Comparison of ENCODE assay signal across 8 mouse cellular contexts in the genomic region with DNA sequence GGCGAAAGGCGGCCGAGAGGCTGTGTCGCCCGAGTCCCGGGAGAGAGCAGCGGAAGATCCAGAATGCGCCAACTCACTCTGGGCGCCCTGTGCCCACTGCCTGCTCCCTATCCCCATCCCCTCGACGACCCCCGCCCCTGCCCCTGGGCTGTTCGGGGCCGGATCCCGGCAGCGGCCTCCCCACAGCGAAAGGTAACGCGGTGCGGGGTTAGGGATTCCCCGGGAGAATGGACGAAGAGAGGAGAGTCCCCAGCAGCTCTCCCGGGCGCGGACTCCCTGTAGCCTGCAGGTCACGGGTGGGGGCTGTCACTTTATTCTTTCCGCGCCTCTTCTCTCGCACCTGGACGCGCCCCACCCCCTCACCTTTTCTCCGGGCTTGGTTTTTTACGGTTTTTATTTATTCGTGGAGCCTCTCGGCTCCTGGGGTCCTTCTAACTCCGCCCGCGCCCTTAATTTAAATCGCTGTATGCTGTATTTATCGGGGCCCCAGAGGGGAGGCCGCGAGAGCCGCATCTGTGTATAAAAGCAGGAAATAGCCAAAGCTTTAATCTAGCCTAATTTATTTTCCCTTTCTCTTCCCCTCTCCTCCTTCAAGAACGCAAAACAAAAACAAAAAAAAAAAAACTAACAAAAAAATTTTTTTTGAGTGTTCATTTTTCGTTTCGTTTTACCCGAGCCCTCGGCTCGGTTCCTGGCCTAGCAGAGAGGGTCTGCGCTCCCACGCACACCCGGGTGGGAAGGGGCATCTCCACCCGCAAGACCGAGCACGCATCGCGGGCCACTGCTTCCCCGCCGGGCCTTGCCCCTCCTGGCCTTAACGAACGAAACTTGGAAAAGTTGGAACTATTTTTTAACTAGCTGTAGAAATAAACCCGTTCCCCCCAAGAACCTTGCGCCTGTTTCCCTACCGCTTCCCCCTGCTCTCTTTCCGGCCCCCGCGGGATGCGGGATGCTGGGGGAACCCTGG. TPM values are rescaled to one million over a fixed set of nuclear protein-coding genes. Genes with fewer than 3 reads are reported as not detected.
A peak's percentile ranks its signal among the peaks of the same experiment; 100 is the strongest.
DNase-seq lines count a peak whose midpoint lies in the region; ATAC-seq and TF ChIP-seq lines count a peak whose summit lies in the region.

No protein-coding gene starts in this region.

- H3K9me3 ChIP-seq in lung, postnatal 0 days (ENCODE audit: low read length) = no peaks in the 10 kb centered on the region
- H3K9me3 ChIP-seq in forebrain, embryonic 15.5 days = no peaks in the 10 kb centered on the region
- no peaks in the 10 kb centered on the region for H3K9me3 ChIP-seq in limb, embryonic 13.5 days
- H3K9me3 ChIP-seq in stomach, postnatal 0 days (ENCODE audit: control insufficient read depth, low read length) = no peaks in the 10 kb centered on the region

- no peak for ATAC-seq in lung, postnatal 0 days
- ATAC-seq in forebrain, embryonic 15.5 days (replicated peaks) = no peak
- no peak for ATAC-seq in limb, embryonic 13.5 days (ENCODE audit: low FRiP score, low read depth)
- ATAC-seq in stomach, postnatal 0 days (ENCODE audit: low FRiP score, low TSS enrichment) = no peak

- H3K36me3 ChIP-seq in lung, postnatal 0 days (ENCODE audit: insufficient read depth, low read length) = no peaks in the 10 kb centered on the region
- H3K36me3 ChIP-seq in forebrain, embryonic 15.5 days = no peaks in the 10 kb centered on the region
- no peaks in the 10 kb centered on the region for H3K36me3 ChIP-seq in limb, embryonic 13.5 days
- H3K36me3 ChIP-seq in stomach, postnatal 0 days (ENCODE audit: control insufficient read depth, insufficient read depth, low read length) = no peaks in the 10 kb centered on the region

- TF ChIP-seq CTCF in lung, postnatal 0 days (IDR thresholded peaks at IDR 0.05) = no peak
- no peak for TF ChIP-seq CTCF in stomach, postnatal 0 days (IDR thresholded peaks at IDR 0.05; ENCODE audit: low read depth)

- DNase-seq in lung, postnatal 0 days (ENCODE audit: low spot score) = no peak
- no peak for DNase-seq in lung, postnatal 25 days (ENCODE audit: low spot score)
- no peak for DNase-seq in stomach, postnatal 0 days (ENCODE audit: low spot score)
- DNase-seq in adrenal gland, postnatal 4 days (ENCODE audit: low spot score in 2 of 2) = no peak
- DNase-seq in thymus, postnatal 10 days (ENCODE audit: low spot score in 2 of 2) = no peak
- DNase-seq in urinary bladder, postnatal 10 days (ENCODE audit: low spot score) = no peak

- H3K9ac ChIP-seq in lung, postnatal 0 days (replicated peaks; ENCODE audit: low read depth) = no peak overlapping the region
- peak overlapping the region; percentile 60 for H3K9ac ChIP-seq in forebrain, embryonic 15.5 days (replicated peaks)
- H3K9ac ChIP-seq in limb, embryonic 13.5 days = peak overlapping the region; percentile 19; the same call in 1 of the 2 replicates
- no peak overlapping the region for H3K9ac ChIP-seq in stomach, postnatal 0 days (ENCODE audit: low read length)

- 3% methylated on average over 66 of the region's 68 CpGs for WGBS in lung, postnatal 0 days
- under 1% methylated on average over 68 of the region's 68 CpGs for WGBS in forebrain, embryonic 15.5 days
- under 1% methylated on average over 68 of the region's 68 CpGs for WGBS in limb, embryonic 13.5 days
- WGBS in stomach, postnatal 0 days = 3% methylated on average over 66 of the region's 68 CpGs

- peaks cover 4% of the 10 kb centered on the region; the same call in 1 of the 2 replicates for H3K4me1 ChIP-seq in lung, postnatal 0 days (ENCODE audit: insufficient read depth, low read depth, low read length)
- peaks cover 69% of the 10 kb centered on the region for H3K4me1 ChIP-seq in forebrain, embryonic 15.5 days
- peaks cover 26% of the 10 kb centered on the region for H3K4me1 ChIP-seq in limb, embryonic 13.5 days
- H3K4me1 ChIP-seq in stomach, postnatal 0 days (replicated peaks; ENCODE audit: control insufficient read depth, insufficient read depth) = peaks cover 8% of the 10 kb centered on the region; the same call in 1 of the 2 replicates

- no peak overlapping the region for H3K27ac ChIP-seq in lung, postnatal 0 days (ENCODE audit: low read length)
- H3K27ac ChIP-seq in forebrain, embryonic 15.5 days (replicated peaks) = no peak overlapping the region
- H3K27ac ChIP-seq in limb, embryonic 13.5 days = no peak overlapping the region
- no peak overlapping the region for H3K27ac ChIP-seq in stomach, postnatal 0 days (replicated peaks)

- H3K27me3 ChIP-seq in lung, postnatal 0 days (replicated peaks; ENCODE audit: insufficient read depth, low read length) = peaks cover 86% of the 10 kb centered on the region
- peaks cover 47% of the 10 kb centered on the region for H3K27me3 ChIP-seq in forebrain, embryonic 15.5 days
- peaks cover 94% of the 10 kb centered on the region for H3K27me3 ChIP-seq in limb, embryonic 13.5 days
- H3K27me3 ChIP-seq in stomach, postnatal 0 days (ENCODE audit: control insufficient read depth, insufficient read depth, low read length) = peaks cover 29% of the 10 kb centered on the region

- H3K4me3 ChIP-seq in lung, postnatal 0 days (ENCODE audit: low read depth, low read length) = peak overlapping the region; percentile 16; the same call in 1 of the 2 replicates
- peak overlapping the region; percentile 77 for H3K4me3 ChIP-seq in forebrain, embryonic 15.5 days
- peak overlapping the region; percentile 61 for H3K4me3 ChIP-seq in limb, embryonic 13.5 days
- H3K4me3 ChIP-seq in stomach, postnatal 0 days (ENCODE audit: low read depth, low read length) = peak overlapping the region; percentile 18; the same call in 1 of the 2 replicates

- TF ChIP-seq EP300 in lung, postnatal 0 days (IDR thresholded peaks at IDR 0.05) = no peak
- no peak for TF ChIP-seq EP300 in stomach, postnatal 0 days (optimal IDR thresholded peaks at IDR 0.05)

- H3K4me2 ChIP-seq in lung, postnatal 0 days (replicated peaks; ENCODE audit: low read depth, low read length) = peak overlapping the region; percentile 14; the same call in 1 of the 2 replicates
- peak overlapping the region; percentile 93 for H3K4me2 ChIP-seq in forebrain, embryonic 15.5 days (replicated peaks)
- H3K4me2 ChIP-seq in limb, embryonic 13.5 days (replicated peaks) = peak overlapping the region; percentile 97
- H3K4me2 ChIP-seq in stomach, postnatal 0 days (replicated peaks; ENCODE audit: low read depth) = no peak overlapping the region

RNA-seq across cellular contexts. Expression of gene Pou3f1, which starts 2.9 kb away (rescaled TPM):
- 0.10 and 0.14 TPM in 2 replicates for polyA plus RNA-seq in lung, postnatal 0 days (2015; fragmentation: Nextera tagmentation; extraction: Ambion mirVana)
- 21.5 and 21.8 TPM in 2 replicates for polyA plus RNA-seq in forebrain, embryonic 15.5 days (2015; fragmentation: Nextera tagmentation; extraction: Ambion mirVana)
- 0.75 and 0.99 TPM in 2 replicates for polyA plus RNA-seq in limb, embryonic 13.5 days (2015; fragmentation: Nextera tagmentation; extraction: Ambion mirVana)
- 0.13 TPM in 2 replicates for polyA plus RNA-seq in stomach, postnatal 0 days (2015; fragmentation: Nextera tagmentation; extraction: Ambion mirVana)
- total RNA-seq in adrenal gland, postnatal 4 days (2021) = under 1 TPM; 0.23 to 0.34 TPM

RNA-seq across cellular contexts. Expression of gene Utp11, which starts 33.9 kb away (rescaled TPM):
- 37.4 and 48.8 TPM in 2 replicates for polyA plus RNA-seq in lung, postnatal 0 days (2015; fragmentation: Nextera tagmentation; extraction: Ambion mirVana)
- polyA plus RNA-seq in forebrain, embryonic 15.5 days (2015; fragmentation: Nextera tagmentation; extraction: Ambion mirVana) = 44.4 and 46.0 TPM in 2 replicates
- polyA plus RNA-seq in limb, embryonic 13.5 days (2015; fragmentation: Nextera tagmentation; extraction: Ambion mirVana) = 84.4 and 87.9 TPM in 2 replicates
- polyA plus RNA-seq in stomach, postnatal 0 days (2015; fragmentation: Nextera tagmentation; extraction: Ambion mirVana) = 105 TPM in 2 replicates
- total RNA-seq in adrenal gland, postnatal 4 days (2021) = 10 to 100 TPM; 34.3 to 35.9 TPM

RNA-seq across cellular contexts. Expression of gene Fhl3, which starts 41.0 kb away (rescaled TPM):
- 5.2 and 5.8 TPM in 2 replicates for polyA plus RNA-seq in lung, postnatal 0 days (2015; fragmentation: Nextera tagmentation; extraction: Ambion mirVana)
- polyA plus RNA-seq in forebrain, embryonic 15.5 days (2015; fragmentation: Nextera tagmentation; extraction: Ambion mirVana) = 1.6 and 2.2 TPM in 2 replicates
- polyA plus RNA-seq in limb, embryonic 13.5 days (2015; fragmentation: Nextera tagmentation; extraction: Ambion mirVana) = 19.9 and 23.8 TPM in 2 replicates
- polyA plus RNA-seq in stomach, postnatal 0 days (2015; fragmentation: Nextera tagmentation; extraction: Ambion mirVana) = 7.4 and 9.0 TPM in 2 replicates
- 10 to 100 TPM; 15.6 to 17.3 TPM for total RNA-seq in adrenal gland, postnatal 4 days (2021)

RNA-seq across cellular contexts. Expression of gene 3100002H09Rik, which starts 48.9 kb away (rescaled TPM):
- not detected in 2 replicates for polyA plus RNA-seq in lung, postnatal 0 days (2015; fragmentation: Nextera tagmentation; extraction: Ambion mirVana)
- polyA plus RNA-seq in forebrain, embryonic 15.5 days (2015; fragmentation: Nextera tagmentation; extraction: Ambion mirVana) = 1.2 TPM in 2 replicates
- polyA plus RNA-seq in limb, embryonic 13.5 days (2015; fragmentation: Nextera tagmentation; extraction: Ambion mirVana) = 0.23 TPM in 2 replicates
- polyA plus RNA-seq in stomach, postnatal 0 days (2015; fragmentation: Nextera tagmentation; extraction: Ambion mirVana) = not detected in 2 replicates
- not detected for total RNA-seq in adrenal gland, postnatal 4 days (2021)

RNA-seq across cellular contexts. Expression of gene Sf3a3, which starts 55.0 kb away (rescaled TPM):
- polyA plus RNA-seq in lung, postnatal 0 days (2015; fragmentation: Nextera tagmentation; extraction: Ambion mirVana) = 49.1 and 57.1 TPM in 2 replicates
- 132 and 133 TPM in 2 replicates for polyA plus RNA-seq in forebrain, embryonic 15.5 days (2015; fragmentation: Nextera tagmentation; extraction: Ambion mirVana)
- 180 and 188 TPM in 2 replicates for polyA plus RNA-seq in limb, embryonic 13.5 days (2015; fragmentation: Nextera tagmentation; extraction: Ambion mirVana)
- polyA plus RNA-seq in stomach, postnatal 0 days (2015; fragmentation: Nextera tagmentation; extraction: Ambion mirVana) = 58.7 and 63.5 TPM in 2 replicates
- 10 to 100 TPM; 58.4 to 62.7 TPM for total RNA-seq in adrenal gland, postnatal 4 days (2021)

Comparison
In these comparisons a context has a peak if more than half of its experiments do, and no peak if none do; other contexts are left out.
1. H3K4me3 ChIP-seq: peak in every context shown above with its lines; median percentile 77 in forebrain, embryonic 15.5 days; 61 in limb, embryonic 13.5 days; 18 in stomach, postnatal 0 days; 16 in lung, postnatal 0 days.
2. H3K9ac ChIP-seq: peak in forebrain, embryonic 15.5 days (single experiment) and limb, embryonic 13.5 days (single experiment); none in lung, postnatal 0 days (single experiment) and stomach, postnatal 0 days (single experiment).
3. RNA of gene Pou3f1, which starts 2.9 kb away (polyA plus RNA-seq): 21.5 to 21.8 TPM in forebrain, embryonic 15.5 days; 0.75 to 0.99 TPM in limb, embryonic 13.5 days, 0.13 TPM in stomach, postnatal 0 days and 0.10 to 0.14 TPM in lung, postnatal 0 days; every median in the first group is over 10 times any median in the second.